Mouse (Mus musculus) stomach, embryonic 16.5 days (tissue): ENCODE results near the gene Prima1. TPM values are rescaled to one million over a fixed set of nuclear protein-coding genes. Genes with fewer than 3 reads are reported as not detected.

Source experiments
- ATAC-seq: fragments of 200-750 bp; cut with Nextera tagmentation; 2 replicates; pipeline ENCODE4 v1.8.0; 2017; ENCODE audit warnings: moderate number of reproducible peaks, moderate TSS enrichment; ENCODE audit not compliant: insufficient read depth, low FRiP score
- H3K27ac ChIP-seq: fragments of 300-500 bp; sonication (generic); 2 replicates; pipeline ENCODE4 v1.5.1; 2014; ENCODE audit warnings: low read length
- H3K27me3 ChIP-seq: fragments of 300-500 bp; sonication (generic); 2 replicates; pipeline ENCODE4 v1.6.1; 2014; ENCODE audit warnings: low read length, control low read depth, mixed read lengths; ENCODE audit not compliant: control insufficient read depth, insufficient read depth
- H3K36me3 ChIP-seq: fragments of 300-500 bp; sonication (generic); 2 replicates; pipeline ENCODE4 v1.6.1; 2014; ENCODE audit warnings: low read length; ENCODE audit not compliant: control insufficient read depth, insufficient read depth
- H3K4me1 ChIP-seq: fragments of 300-500 bp; sonication (generic); 2 replicates; pipeline ENCODE4 v1.6.1; 2014; ENCODE audit warnings: low read length, control low read depth, mixed read lengths; ENCODE audit not compliant: control insufficient read depth, insufficient read depth
- H3K4me2 ChIP-seq: fragments of 300-500 bp; sonication (generic); 2 replicates; pipeline ENCODE4 v1.6.1; 2014; ENCODE audit warnings: low read depth, low read length, mixed read lengths
- H3K4me3 ChIP-seq: fragments of 300-500 bp; sonication (generic); replicated peaks from 2 replicates; pipeline ENCODE4 v1.5.1; 2014; ENCODE audit warnings: mild to moderate bottlenecking, low read length
- H3K9ac ChIP-seq: fragments of 300-500 bp; sonication (generic); 2 replicates; pipeline ENCODE4 v1.6.1; 2014; ENCODE audit warnings: low read length
- H3K9me3 ChIP-seq: fragments of 300-500 bp; sonication (generic); replicated peaks from 2 replicates; pipeline ENCODE4 v1.6.1; 2016; ENCODE audit warnings: low read length, control low read depth; ENCODE audit not compliant: control insufficient read depth
- WGBS: fragments of 180-500 bp; shearing (Covaris S2); extraction: QIAGEN DNeasy Blood & Tissue Kit; methylation state at CpG from one replicate; pipeline ENCODE4 v1.1.7; 2014; 5-methylcytosine and 5-hydroxymethylcytosine counted together
- polyA plus RNA-seq: library from polyadenylated mRNA; unstranded; fragments of >200 nt; fragmentation: Nextera tagmentation; extraction: Ambion mirVana; gene quantifications from 2 replicates; pipeline ENCODE4 v1.2.1, GENCODE M21; 2015

Gene Prima1
- polyA plus RNA-seq, 1 experiment from 2014 or later, result 0.90 TPM

DNA sequence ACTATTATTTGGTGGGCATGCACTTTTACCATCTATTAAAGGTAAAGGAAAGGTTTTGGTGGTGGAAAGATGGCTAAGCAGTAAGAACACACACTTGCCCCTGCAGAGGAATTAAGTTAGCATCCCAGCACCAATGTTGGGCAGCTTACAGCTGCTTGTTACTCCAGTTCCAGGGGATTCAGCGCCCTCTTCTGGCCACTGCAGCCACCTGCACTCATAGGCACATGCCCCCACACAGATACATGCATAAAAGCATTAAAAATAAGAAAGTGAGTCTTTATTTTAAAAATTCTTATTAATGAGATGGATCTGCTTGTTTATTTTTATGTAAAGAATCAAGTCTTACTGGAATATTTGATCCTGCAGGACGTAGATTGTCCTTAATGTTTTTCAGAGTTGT is 87.0 kb downstream of the Prima1 start:
- Histone ChIP-seq H3K4me3 (no peak overlapping the region), H3K9me3 (no peaks in the 10 kb centered on the region), H3K36me3 (no peaks in the 10 kb centered on the region), H3K4me1 (no peaks in the 10 kb centered on the region), H3K4me2 (no peak overlapping the region), H3K9ac (no peak overlapping the region), H3K27me3 (no peaks in the 10 kb centered on the region), H3K27ac (no peak overlapping the region)
- ATAC-seq, result no peak
- WGBS, result 66% methylated on average over 2 of the region's 2 CpGs

DNA sequence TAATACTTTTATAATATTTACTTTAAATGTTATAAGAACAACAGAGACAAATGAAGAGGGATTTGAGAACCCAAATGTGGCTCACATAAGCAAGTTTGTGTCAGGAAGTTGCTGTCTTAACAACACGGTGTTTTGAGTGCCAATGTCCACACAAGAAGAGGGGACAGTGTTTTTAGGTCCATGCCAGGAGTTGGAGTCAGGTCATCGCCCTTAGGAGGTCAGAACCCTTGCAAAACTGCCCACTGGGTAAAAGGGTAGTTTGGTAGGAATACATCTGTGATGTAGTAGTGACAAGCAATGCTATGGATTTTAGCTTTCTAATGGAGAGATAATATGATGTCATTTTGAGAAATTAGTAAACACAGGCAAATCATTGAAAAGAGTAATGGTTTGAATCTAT is 91.7 kb downstream of the Prima1 start:
- Histone ChIP-seq H3K27me3 (no peaks in the 10 kb centered on the region), H3K9ac (no peak overlapping the region), H3K27ac (no peak overlapping the region), H3K4me1 (no peaks in the 10 kb centered on the region), H3K4me3 (no peak overlapping the region), H3K9me3 (peaks cover 7% of the 10 kb centered on the region; the same call in 1 of the 2 replicates), H3K4me2 (no peak overlapping the region), H3K36me3 (no peaks in the 10 kb centered on the region)
- WGBS, result 55% methylated on average over 2 of the region's 2 CpGs
- ATAC-seq, result no peak

Other genes starting within 250 kb of the Prima1 start
- gene Fam181a, start 68.8 kb upstream of the Prima1 start, polyA plus RNA-seq, result not detected in 2 replicates
- gene Asb2, start 113.9 kb upstream of the Prima1 start, polyA plus RNA-seq, result 26.3 and 27.7 TPM in 2 replicates
- gene Otub2, start 146.5 kb upstream of the Prima1 start, polyA plus RNA-seq, result 10.6 and 12.2 TPM in 2 replicates
- gene 9330161L09Rik, start 165.7 kb upstream of the Prima1 start, polyA plus RNA-seq, result 0.18 and 0.39 TPM in 2 replicates
- 79.8 and 85.7 TPM in 2 replicates for gene Ddx24, start 183.7 kb upstream of the Prima1 start, polyA plus RNA-seq
- 49.3 and 56.6 TPM in 2 replicates for gene Ifi27, start 192.1 kb upstream of the Prima1 start, polyA plus RNA-seq
- 17.0 and 18.1 TPM in 2 replicates for gene Ifi27l2a, start 201.5 kb upstream of the Prima1 start, polyA plus RNA-seq
- 9.2 and 10.2 TPM in 2 replicates for gene Ifi27l2b, start 215.1 kb upstream of the Prima1 start, polyA plus RNA-seq